Mouse (Mus musculus) heart, embryonic 15.5 days (tissue): ENCODE measurements at regions not wholly inside any gene's neighbourhood (a gene's known extent, or its start where the extent isn't known, plus 50 kb on each side); places are given as distances from the start of the nearest gene placed in this dataset.

Source experiments
- ATAC-seq: fragments of 200-750 bp; cut with Nextera tagmentation; replicated peaks from 2 replicates; pipeline ENCODE4 v1.8.0; 2017; ENCODE audit warnings: low read depth, moderate TSS enrichment; ENCODE audit not compliant: insufficient number of reproducible peaks, insufficient read depth, low FRiP score
- H3K27ac ChIP-seq: fragments of 300-500 bp; sonication (generic); 2 replicates; pipeline ENCODE4 v1.5.1; 2015; ENCODE audit warnings: mild to moderate bottlenecking, inconsistent platforms
- H3K27me3 ChIP-seq: fragments of 300-500 bp; sonication (generic); 2 replicates; pipeline ENCODE4 v1.6.1; 2015; ENCODE audit warnings: inconsistent platforms
- H3K36me3 ChIP-seq: fragments of 300-500 bp; sonication (generic); 2 replicates; pipeline ENCODE4 v1.6.1; 2015; ENCODE audit warnings: mild to moderate bottlenecking, inconsistent platforms
- H3K4me1 ChIP-seq: fragments of 300-500 bp; sonication (generic); replicated peaks from 2 replicates; pipeline ENCODE4 v1.6.1; 2015; ENCODE audit warnings: inconsistent platforms
- H3K4me2 ChIP-seq: fragments of 300-500 bp; sonication (generic); 2 replicates; pipeline ENCODE4 v1.6.1; 2015; ENCODE audit warnings: inconsistent platforms, mild to moderate bottlenecking, moderate library complexity
- H3K4me3 ChIP-seq: fragments of 300-500 bp; sonication (generic); 2 replicates; pipeline ENCODE4 v1.5.1; 2015; ENCODE audit warnings: mild to moderate bottlenecking, inconsistent platforms
- H3K9ac ChIP-seq: fragments of 300-500 bp; sonication (generic); 2 replicates; pipeline ENCODE4 v1.6.1; 2015; ENCODE audit warnings: mild to moderate bottlenecking, inconsistent platforms
- H3K9me3 ChIP-seq: fragments of 300-500 bp; sonication (generic); replicated peaks from 2 replicates; pipeline ENCODE4 v1.6.1; 2016; ENCODE audit warnings: inconsistent platforms
- WGBS: fragments of 180-500 bp; shearing (Covaris S2); methylation state at CpG from one replicate; pipeline ENCODE4 v1.1.7; 2015; ENCODE audit warnings: mixed read lengths; 5-methylcytosine and 5-hydroxymethylcytosine counted together

DNA sequence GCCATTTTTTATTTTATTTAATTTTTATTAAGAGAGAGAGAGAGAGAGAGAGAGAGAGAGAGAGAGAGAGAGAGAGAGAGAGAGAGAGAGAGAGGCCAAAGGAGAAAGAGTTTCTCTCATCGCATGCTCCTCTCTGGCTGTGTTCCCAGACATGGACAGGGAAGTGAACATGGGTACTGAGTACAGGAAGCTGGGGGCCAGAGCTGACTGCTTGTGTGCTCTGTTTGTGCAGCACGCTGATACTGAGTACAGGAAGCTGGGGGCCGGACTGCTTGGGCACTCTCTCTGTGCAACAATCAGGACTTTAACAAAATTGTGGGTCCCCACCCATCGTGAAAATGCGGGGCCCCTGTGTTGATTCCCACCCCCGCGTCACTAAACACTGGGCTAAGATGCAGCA lies 130.2 kb downstream of the Gm26897 start:
- H3K27ac ChIP-seq = no peak overlapping the region
- no peaks in the 10 kb centered on the region for H3K27me3 ChIP-seq
- no peaks in the 10 kb centered on the region for H3K9me3 ChIP-seq
- ATAC-seq = peak; percentile 69
- H3K9ac ChIP-seq = no peak overlapping the region
- H3K4me1 ChIP-seq = 0 out of 2 replicates have a peak, but pooled peaks cover 2% of the 10 kb centered on the region
- 45% methylated on average over 7 of the region's 7 CpGs for WGBS
- no peak overlapping the region for H3K4me3 ChIP-seq
- no peaks in the 10 kb centered on the region for H3K36me3 ChIP-seq
- no peak overlapping the region for H3K4me2 ChIP-seq

DNA sequence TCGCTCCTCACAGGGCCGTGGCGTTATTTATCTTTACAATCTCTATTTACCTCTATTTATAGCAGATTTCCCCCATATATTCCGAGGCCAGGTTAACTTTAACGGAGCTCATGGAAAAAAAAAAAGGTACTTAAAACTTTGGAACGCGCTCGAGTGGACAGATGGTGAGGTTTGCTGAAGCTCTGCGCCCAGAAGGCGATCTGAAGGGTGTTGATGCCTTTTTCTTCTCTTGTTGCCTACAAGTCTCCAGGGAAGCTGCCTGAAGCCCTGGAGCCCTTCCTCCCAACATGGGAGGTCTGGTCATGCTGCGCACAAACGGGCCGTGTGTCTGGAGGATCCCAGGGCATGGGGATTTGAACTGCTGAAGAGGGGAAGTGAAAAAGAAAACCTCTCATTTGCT lies 130.9 kb downstream of the Gm26897 start:
- no peaks in the 10 kb centered on the region for H3K27me3 ChIP-seq
- no peaks in the 10 kb centered on the region for H3K9me3 ChIP-seq
- no peaks in the 10 kb centered on the region for H3K36me3 ChIP-seq
- 0 out of 2 replicates have a peak, but pooled peaks cover 2% of the 10 kb centered on the region for H3K4me1 ChIP-seq
- no peak overlapping the region for H3K27ac ChIP-seq
- H3K4me3 ChIP-seq = no peak overlapping the region
- no peak overlapping the region for H3K9ac ChIP-seq
- 70% methylated on average over 13 of the region's 13 CpGs for WGBS
- ATAC-seq = no peak
- H3K4me2 ChIP-seq = no peak overlapping the region

GRCm38 (mm10) chr5:111869011-111869410 lies 135.3 kb downstream of the Gm26897 start:
- H3K27ac ChIP-seq = no peak overlapping the region
- no peaks in the 10 kb centered on the region for H3K36me3 ChIP-seq
- no peaks in the 10 kb centered on the region for H3K27me3 ChIP-seq
- 79% methylated on average over 12 of the region's 12 CpGs for WGBS
- peaks cover 12% of the 10 kb centered on the region for H3K9me3 ChIP-seq
- H3K4me2 ChIP-seq = no peak overlapping the region
- ATAC-seq = no peak
- H3K9ac ChIP-seq = no peak overlapping the region
- H3K4me3 ChIP-seq = no peak overlapping the region
- H3K4me1 ChIP-seq = 0 out of 2 replicates have a peak, but pooled peaks cover 2% of the 10 kb centered on the region

DNA sequence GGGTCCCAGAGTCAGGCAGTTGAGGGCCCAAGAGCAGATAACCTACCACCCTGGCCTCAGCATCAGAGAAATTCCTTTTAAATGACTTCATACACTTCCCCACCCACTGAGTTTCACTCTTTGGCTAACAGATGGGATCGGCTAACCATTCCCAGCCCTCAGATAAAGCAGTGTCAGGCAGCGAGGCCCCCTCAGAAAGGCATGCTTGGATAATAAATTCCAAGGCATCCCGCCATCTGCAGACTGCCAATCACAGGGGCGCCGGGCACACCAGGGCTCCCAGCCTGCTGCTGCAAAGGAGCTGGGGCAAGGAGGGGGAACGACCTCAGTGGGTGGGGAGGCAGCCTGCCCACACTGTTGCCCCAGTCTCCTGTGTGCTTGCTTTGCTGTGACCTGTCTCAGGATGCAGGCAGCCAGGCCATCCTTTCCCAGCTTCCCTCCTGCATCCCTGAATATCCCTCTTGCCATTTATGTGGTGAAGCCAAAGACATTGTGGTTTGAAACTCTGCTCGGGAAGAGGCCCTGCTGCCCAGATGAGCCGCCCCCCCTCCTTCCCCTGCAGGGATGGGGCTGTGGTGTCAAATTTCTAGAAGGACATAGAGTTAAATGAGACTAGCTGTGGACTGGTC lies 143.6 kb downstream of the Gm26897 start:
- Histone ChIP-seq H3K4me1 (peaks cover 12% of the 10 kb centered on the region), H3K9me3 (0 out of 2 replicates have a peak, but pooled peaks cover 4% of the 10 kb centered on the region), H3K4me2 (no peak overlapping the region), H3K4me3 (no peak overlapping the region), H3K9ac (no peak overlapping the region), H3K36me3 (no peaks in the 10 kb centered on the region), H3K27ac (peak overlapping the region; percentile 52; the same call in 1 of the 2 replicates), H3K27me3 (no peaks in the 10 kb centered on the region)
- 4% methylated on average over 8 of the region's 8 CpGs for WGBS
- ATAC-seq = 0 out of 2 replicates have a peak, but pooled peaks have one; percentile 13

GRCm38 (mm10) chr5:111879044-111879443 lies 145.3 kb downstream of the Gm26897 start:
- Histone ChIP-seq H3K27me3 (no peaks in the 10 kb centered on the region), H3K9ac (no peak overlapping the region), H3K4me1 (peaks cover 12% of the 10 kb centered on the region), H3K4me2 (no peak overlapping the region), H3K4me3 (no peak overlapping the region), H3K27ac (no peak overlapping the region), H3K9me3 (no peaks in the 10 kb centered on the region), H3K36me3 (no peaks in the 10 kb centered on the region)
- ATAC-seq = no peak

DNA sequence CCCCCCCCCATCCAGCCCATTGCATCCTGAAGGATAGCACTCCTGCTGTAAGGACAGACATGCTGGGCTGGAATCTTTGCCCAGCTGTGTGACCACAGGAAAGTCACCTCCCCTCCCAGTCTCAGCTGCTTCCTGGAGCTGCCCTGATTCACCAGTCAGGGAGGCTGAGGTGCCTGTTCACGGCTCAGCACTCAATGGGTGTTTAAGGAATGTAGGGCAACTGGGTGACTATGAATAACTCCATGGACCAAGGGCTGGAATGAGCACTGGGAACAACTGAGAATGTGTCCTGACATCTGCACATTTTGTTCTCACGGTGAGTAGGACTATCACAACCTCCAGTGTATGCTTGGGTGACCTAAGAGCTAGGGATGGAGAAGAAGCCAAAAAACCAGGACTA lies 146.5 kb downstream of the Gm26897 start:
- H3K9me3 ChIP-seq = no peaks in the 10 kb centered on the region
- no peak overlapping the region for H3K9ac ChIP-seq
- no peak for ATAC-seq
- no peak overlapping the region for H3K27ac ChIP-seq
- peaks cover 4% of the 10 kb centered on the region; the same call in 1 of the 2 replicates for H3K27me3 ChIP-seq
- no peak overlapping the region for H3K4me2 ChIP-seq
- 58% methylated on average over 2 of the region's 2 CpGs for WGBS
- peaks cover 12% of the 10 kb centered on the region for H3K4me1 ChIP-seq
- no peak overlapping the region for H3K4me3 ChIP-seq
- H3K36me3 ChIP-seq = no peaks in the 10 kb centered on the region

DNA sequence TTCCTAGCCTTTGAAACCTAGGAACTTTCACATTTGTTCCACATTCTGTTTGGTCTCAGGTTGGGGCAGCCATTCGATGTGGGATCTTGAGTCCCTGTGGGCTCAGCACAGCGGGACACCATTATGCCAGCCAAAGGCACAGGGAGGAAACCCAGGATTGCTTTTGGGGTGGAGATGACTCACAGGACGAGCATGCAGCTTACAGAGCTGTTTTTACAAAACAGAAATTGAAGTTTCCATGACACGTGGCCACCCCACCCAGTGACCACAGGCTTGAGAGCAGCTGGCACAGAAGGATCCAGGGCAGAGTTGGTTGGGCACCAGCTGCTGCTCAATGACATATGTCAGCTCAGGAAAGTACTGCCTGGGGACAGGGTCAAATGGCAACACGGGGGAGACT lies 147.8 kb downstream of the Gm26897 start:
- no peak overlapping the region for H3K4me3 ChIP-seq

GRCm38 (mm10) chr5:111887281-111887680 lies 153.6 kb downstream of the Gm26897 start:
- no peaks in the 10 kb centered on the region for H3K36me3 ChIP-seq
- ATAC-seq = no peak
- H3K4me1 ChIP-seq = peaks cover 6% of the 10 kb centered on the region
- 39% methylated on average over 4 of the region's 4 CpGs for WGBS
- H3K4me2 ChIP-seq = no peak overlapping the region
- no peak overlapping the region for H3K27ac ChIP-seq
- H3K4me3 ChIP-seq = no peak overlapping the region
- no peak overlapping the region for H3K9ac ChIP-seq
- no peaks in the 10 kb centered on the region for H3K9me3 ChIP-seq
- H3K27me3 ChIP-seq = peaks cover 8% of the 10 kb centered on the region; the same call in 1 of the 2 replicates

More for the DNA sequence above, 147.8 kb downstream of the Gm26897 start:
- H3K4me1 ChIP-seq = peaks cover 12% of the 10 kb centered on the region
- no peaks in the 10 kb centered on the region for H3K9me3 ChIP-seq
- WGBS = 34% methylated on average over 5 of the region's 5 CpGs
- H3K27me3 ChIP-seq = peaks cover 4% of the 10 kb centered on the region; the same call in 1 of the 2 replicates
- H3K27ac ChIP-seq = no peak overlapping the region
- ATAC-seq = no peak
- H3K36me3 ChIP-seq = no peaks in the 10 kb centered on the region
- H3K4me2 ChIP-seq = no peak overlapping the region
- no peak overlapping the region for H3K9ac ChIP-seq

DNA sequence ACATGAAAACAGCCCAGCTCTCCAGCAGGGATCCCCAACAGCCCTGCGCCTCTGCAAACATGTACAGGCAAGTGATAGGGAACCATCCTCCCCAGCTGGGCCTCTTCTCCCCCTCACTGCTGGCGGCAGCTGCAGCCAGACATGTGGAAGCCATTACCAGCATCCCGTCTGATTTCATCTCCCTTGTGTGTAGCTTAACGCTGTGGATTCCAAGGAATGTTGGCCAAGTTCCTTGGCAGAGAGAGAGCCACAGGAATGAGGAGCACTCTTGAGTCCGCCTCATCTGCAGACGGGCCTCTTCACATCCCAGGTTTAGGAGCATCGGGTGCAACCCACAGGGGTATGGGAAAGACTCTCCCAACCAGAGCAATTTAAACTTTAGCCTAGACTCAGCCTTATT lies 157.1 kb downstream of the Gm26897 start:
- WGBS = 34% methylated on average over 7 of the region's 7 CpGs
- no peaks in the 10 kb centered on the region for H3K9me3 ChIP-seq
- no peaks in the 10 kb centered on the region for H3K36me3 ChIP-seq
- H3K4me1 ChIP-seq = peaks cover 23% of the 10 kb centered on the region
- no peak overlapping the region for H3K4me3 ChIP-seq
- no peak overlapping the region for H3K4me2 ChIP-seq
- H3K27me3 ChIP-seq = peaks cover 15% of the 10 kb centered on the region
- no peak overlapping the region for H3K9ac ChIP-seq
- peak overlapping the region; percentile 75 for H3K27ac ChIP-seq
- ATAC-seq = peak; percentile 57

DNA sequence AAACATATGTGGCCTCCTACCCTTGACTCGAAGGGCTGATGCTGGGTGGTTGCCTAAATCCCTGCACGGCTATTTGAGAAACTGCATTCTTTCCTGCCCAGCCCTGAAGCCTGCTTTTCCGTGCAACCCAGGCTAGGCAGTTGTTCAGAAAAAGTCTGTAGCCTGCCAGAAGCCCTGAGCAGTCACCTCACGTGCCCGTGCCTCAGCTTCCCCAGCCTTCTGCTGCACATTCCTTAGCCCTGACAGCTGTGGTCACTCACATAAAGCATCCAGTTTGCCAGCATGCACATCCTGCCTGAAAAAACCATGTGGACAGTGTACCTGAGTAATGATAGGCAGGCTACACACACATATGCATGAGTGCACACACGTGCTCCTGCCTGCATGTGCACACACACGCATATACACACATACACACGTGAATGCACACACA lies 157.6 kb downstream of the Gm26897 start:
- ATAC-seq = peak; percentile 28; the same call in 1 of the 2 replicates
- peaks cover 23% of the 10 kb centered on the region for H3K4me1 ChIP-seq
- H3K4me2 ChIP-seq = no peak overlapping the region
- 50% methylated on average over 8 of the region's 8 CpGs for WGBS
- H3K9me3 ChIP-seq = no peaks in the 10 kb centered on the region
- H3K27me3 ChIP-seq = peaks cover 20% of the 10 kb centered on the region
- no peak overlapping the region for H3K4me3 ChIP-seq
- no peak overlapping the region for H3K9ac ChIP-seq
- peak overlapping the region; percentile 75 for H3K27ac ChIP-seq
- no peaks in the 10 kb centered on the region for H3K36me3 ChIP-seq

DNA sequence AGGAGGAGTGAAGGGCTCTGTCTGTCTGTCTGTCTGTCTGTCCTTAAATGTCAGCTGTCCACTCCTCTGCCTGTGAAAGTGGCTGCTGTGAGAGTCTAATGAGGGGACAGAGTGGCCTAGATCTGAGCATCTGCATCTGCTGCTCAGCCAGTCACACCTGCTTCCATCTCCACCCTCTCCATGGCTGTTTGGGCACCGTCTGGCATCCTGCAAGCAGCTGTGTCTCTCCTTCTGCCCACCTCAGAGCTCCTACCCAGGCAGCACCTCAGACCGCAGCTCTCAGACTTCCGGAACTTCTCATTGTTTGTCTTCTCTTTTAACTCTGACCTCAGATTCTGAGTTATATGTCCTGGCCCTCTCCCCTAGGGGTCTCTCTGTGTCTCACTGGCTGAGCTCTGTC lies 159.2 kb downstream of the Gm26897 start:
- H3K27ac ChIP-seq = no peak overlapping the region
- H3K4me1 ChIP-seq = peaks cover 23% of the 10 kb centered on the region
- no peaks in the 10 kb centered on the region for H3K9me3 ChIP-seq
- WGBS = 73% methylated on average over 3 of the region's 3 CpGs
- H3K36me3 ChIP-seq = no peaks in the 10 kb centered on the region
- peaks cover 18% of the 10 kb centered on the region for H3K27me3 ChIP-seq
- no peak overlapping the region for H3K9ac ChIP-seq
- no peak overlapping the region for H3K4me2 ChIP-seq
- no peak for ATAC-seq
- H3K4me3 ChIP-seq = no peak overlapping the region

DNA sequence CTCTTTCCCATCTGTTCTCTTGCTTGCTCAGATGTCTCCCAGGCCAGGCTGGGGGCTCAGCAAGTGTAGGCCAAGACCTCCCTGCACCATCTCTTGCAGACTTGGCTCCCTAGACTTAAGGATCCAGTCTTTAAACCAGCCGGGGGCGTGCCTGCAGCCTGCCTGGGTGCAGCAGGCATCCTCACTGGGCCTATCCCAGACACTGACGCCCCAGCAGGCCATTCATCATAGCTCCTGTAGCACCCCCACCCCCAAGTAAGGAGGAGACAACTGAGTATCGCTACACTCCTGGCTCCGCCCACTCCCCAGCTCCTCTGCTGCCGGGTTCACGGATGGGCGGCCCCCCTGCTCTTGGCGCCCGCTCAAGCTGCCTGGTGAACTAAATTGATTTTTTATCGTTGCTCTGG lies 160.2 kb downstream of the Gm26897 start:
- peak overlapping the region; percentile 52 for H3K4me2 ChIP-seq
- H3K9me3 ChIP-seq = no peaks in the 10 kb centered on the region
- H3K4me3 ChIP-seq = peak overlapping the region; percentile 25
- no peak overlapping the region for H3K27ac ChIP-seq
- ATAC-seq = peak; percentile 79
- no peaks in the 10 kb centered on the region for H3K36me3 ChIP-seq
- H3K27me3 ChIP-seq = peaks cover 18% of the 10 kb centered on the region
- H3K4me1 ChIP-seq = peaks cover 23% of the 10 kb centered on the region
- H3K9ac ChIP-seq = no peak overlapping the region
- WGBS = 2% methylated on average over 11 of the region's 11 CpGs
